Mouse (Mus musculus): ENCODE results near the gene Slco4a1.

- TF ChIP-seq GATA1 (IDR thresholded peaks at IDR 0.05; ENCODE audit: borderline replicate concordance, low read length) (no peak), FLI1 (IDR thresholded peaks at IDR 0.05; ENCODE audit: low read length) (no peak)
Observed at GRCm38 (mm10) chr2:180510867-180511266, 54.8 kb downstream of the Slco4a1 start.
